Mouse (Mus musculus) liver, embryonic 14.5 days (tissue): Measurements from ENCODE around the gene Abo. TPM values are rescaled to one million over a fixed set of nuclear protein-coding genes. Genes with fewer than 3 reads are reported as not detected.
A peak's percentile ranks its signal among the peaks of the same experiment; 100 is the strongest.

Source experiments
- ATAC-seq: fragments of 200-750 bp; cut with Nextera tagmentation; 2 replicates; pipeline ENCODE4 v1.8.0; 2017; ENCODE audit warnings: moderate number of reproducible peaks, mild to moderate bottlenecking, moderate library complexity; ENCODE audit not compliant: insufficient read depth
- DNase-seq, 3 experiments: peaks; one replicate each; pipeline ENCODE4 v3.0.0-alpha.2; 2012 to 2013; ENCODE audit warnings: low read depth in 3 of 3, low spot score in 3 of 3
- H3K27ac ChIP-seq: fragments of 300-500 bp; sonication (generic); 2 replicates; pipeline ENCODE4 v1.5.1; 2014; ENCODE audit warnings: moderate library complexity, mild to moderate bottlenecking, control low read depth, inconsistent platforms
- H3K27me3 ChIP-seq: fragments of 300-500 bp; sonication (generic); 2 replicates; pipeline ENCODE4 v1.6.1; 2014; ENCODE audit warnings: mild to moderate bottlenecking, low read length, moderate library complexity; ENCODE audit not compliant: control insufficient read depth, insufficient read depth
- H3K36me3 ChIP-seq: fragments of 300-500 bp; sonication (generic); replicated peaks from 2 replicates; pipeline ENCODE4 v1.6.1; 2014; ENCODE audit warnings: low read depth; ENCODE audit not compliant: control insufficient read depth, insufficient read depth
- H3K4me1 ChIP-seq, 2 experiments: fragments of 200-500 bp in 1 of 2; fragments of 300-500 bp in 1 of 2; sonication (generic) in 1 of 2; replicated peaks; 2 replicates each; pipeline ENCODE4 v1.6.1; 2012 to 2014; ENCODE audit warnings: antibody characterized with exemption in 1 of 2, inconsistent platforms in 1 of 2, low read length in 1 of 2; ENCODE audit not compliant: control insufficient read depth in 2 of 2, insufficient read depth in 2 of 2
- H3K4me2 ChIP-seq: fragments of 300-500 bp; sonication (generic); 2 replicates; pipeline ENCODE4 v1.6.1; 2014; ENCODE audit warnings: low read depth, mild to moderate bottlenecking, control low read depth, moderate library complexity
- H3K4me3 ChIP-seq, 2 experiments: fragments of 200-500 bp in 1 of 2; fragments of 300-500 bp in 1 of 2; sonication (generic) in 1 of 2; 2 replicates each; pipeline ENCODE4 v1.5.1; 2012 to 2014; ENCODE audit warnings: low read depth in 2 of 2, low read length in 2 of 2, mild to moderate bottlenecking in 2 of 2, control low read depth in 1 of 2, inconsistent platforms in 1 of 2, moderate library complexity in 1 of 2; ENCODE audit not compliant: insufficient read depth in 1 of 2
- H3K9ac ChIP-seq: fragments of 300-500 bp; sonication (generic); replicated peaks from 2 replicates; pipeline ENCODE4 v1.6.1; 2014; ENCODE audit warnings: mild to moderate bottlenecking, control low read depth, moderate library complexity
- H3K9me3 ChIP-seq: fragments of 300-500 bp; sonication (generic); 2 replicates; pipeline ENCODE4 v1.6.1; 2016; ENCODE audit warnings: low read length, mixed read lengths; ENCODE audit not compliant: control insufficient read depth
- CTCF ChIP-seq: IDR thresholded peaks from 2 replicates; pipeline ENCODE4 v1.5.1; 2016; ENCODE audit warnings: antibody characterized with exemption, low read depth, control low read depth
- EP300 ChIP-seq: IDR thresholded peaks from 2 replicates; pipeline ENCODE4 v1.6.1; 2016; ENCODE audit warnings: antibody characterized with exemption, low read depth
- WGBS: fragments of 180-500 bp; shearing (Covaris S2); extraction: QIAGEN DNeasy Blood & Tissue Kit; methylation state at CpG from one replicate; pipeline ENCODE4 v1.1.7; 2014; ENCODE audit not compliant: insufficient replicate concordance; 5-methylcytosine and 5-hydroxymethylcytosine counted together
- polyA plus RNA-seq, 2 experiments: library from polyadenylated mRNA; depleted of rRNA in 1 of 2; stranded (reverse) in 1 of 2; unstranded in 1 of 2; fragments of >200 nt; fragmentation: Nextera tagmentation in 1 of 2; extraction: Ambion mirVana in 1 of 2; gene quantifications; 2 replicates each; pipeline versions ENCODE4 v1.2.1 to v1.2.3; 2012 to 2014

Gene Abo
- polyA plus RNA-seq, 2 experiments, result not detected

DNA sequence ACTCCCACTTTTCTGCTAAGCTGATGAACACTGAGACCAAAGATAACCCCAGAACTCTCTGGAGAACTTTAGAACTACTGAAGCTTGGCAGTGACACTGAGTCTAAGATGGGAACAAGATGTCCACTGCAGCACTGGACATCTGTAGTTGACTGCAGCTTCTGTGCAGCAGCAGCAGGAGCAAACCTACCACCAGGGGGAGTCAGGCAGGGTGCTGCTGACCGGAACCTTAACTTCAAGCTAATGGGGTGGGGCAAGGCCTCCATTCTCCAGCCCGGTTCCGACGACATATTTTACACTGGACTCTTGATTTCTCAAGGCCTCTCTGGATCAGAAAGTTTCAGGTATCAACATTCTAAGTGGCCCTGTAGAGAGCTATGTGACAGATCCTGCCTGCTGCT lies 42.3 kb upstream of the Abo start:
- Histone ChIP-seq H3K36me3 (peaks cover 33% of the 10 kb centered on the region), H3K9ac (no peak overlapping the region), H3K9me3 (no peaks in the 10 kb centered on the region), H3K4me3 (no peak overlapping the region), H3K4me1 (peaks cover 9 to 15% of the 10 kb centered on the region in 2 experiments), H3K27ac (no peak overlapping the region), H3K4me2 (no peak overlapping the region), H3K27me3 (no peaks in the 10 kb centered on the region)
- DNase-seq (no peak), ATAC-seq (no peak)
- WGBS, result 51% methylated on average over 4 of the region's 4 CpGs
- TF ChIP-seq CTCF, result peak; percentile 92
- TF ChIP-seq EP300, result no peak

DNA sequence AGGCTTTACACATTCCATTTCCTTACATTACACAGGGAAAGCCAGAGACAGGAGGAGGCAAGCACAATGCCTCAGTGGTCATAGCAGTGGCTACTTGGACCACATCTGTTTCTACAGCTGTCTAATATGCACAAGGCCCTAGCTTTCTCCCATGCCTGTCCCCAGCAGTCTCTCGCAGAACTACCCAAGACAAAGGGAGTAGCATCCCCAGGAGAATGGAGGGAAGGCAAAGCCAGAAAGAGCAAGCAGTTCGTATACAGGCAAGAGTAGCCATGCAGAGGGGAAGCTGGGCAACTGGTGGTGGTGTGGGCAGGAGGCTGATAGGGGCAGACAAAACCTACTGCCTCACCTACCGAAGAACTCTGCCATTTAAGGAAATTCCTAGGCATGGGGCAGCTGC lies 41.7 kb upstream of the Abo start:
- H3K36me3 ChIP-seq, result peaks cover 26% of the 10 kb centered on the region
- no peaks in the 10 kb centered on the region for H3K27me3 ChIP-seq
- H3K4me1 ChIP-seq, result peaks cover 8 to 20% of the 10 kb centered on the region in 2 experiments
- WGBS, result 78% methylated on average over 3 of the region's 3 CpGs
- no peak overlapping the region for H3K4me3 ChIP-seq
- DNase-seq (no peak), ATAC-seq (no peak)
- no peaks in the 10 kb centered on the region for H3K9me3 ChIP-seq
- H3K4me2 ChIP-seq, result no peak overlapping the region
- no peak for TF ChIP-seq EP300
- TF ChIP-seq CTCF, result no peak
- no peak overlapping the region for H3K9ac ChIP-seq
- no peak overlapping the region for H3K27ac ChIP-seq

DNA sequence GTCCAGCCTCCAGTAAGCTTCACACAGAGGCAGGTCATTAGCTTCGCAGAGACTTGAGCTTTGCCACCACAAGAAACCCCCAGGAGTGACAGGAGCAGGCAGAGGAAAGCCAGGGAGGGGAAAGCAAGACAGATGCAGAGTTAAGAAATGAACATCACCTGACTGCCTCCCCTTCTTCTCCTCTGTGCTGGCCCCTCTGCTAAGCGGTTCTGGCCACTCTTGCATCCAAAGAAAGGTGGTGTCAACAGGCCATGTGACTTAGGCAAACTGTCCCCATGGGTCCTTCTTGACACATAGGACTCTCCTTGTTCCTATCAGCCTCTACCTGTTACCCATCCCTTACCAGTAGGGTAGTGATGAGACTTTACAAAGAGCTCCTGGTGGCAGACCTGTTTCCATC lies 41.2 kb upstream of the Abo start:
- H3K9me3 ChIP-seq, result no peaks in the 10 kb centered on the region
- TF ChIP-seq EP300 (no peak), CTCF (no peak)
- H3K36me3 ChIP-seq, result peaks cover 24% of the 10 kb centered on the region
- peaks cover 11 to 22% of the 10 kb centered on the region in 2 experiments for H3K4me1 ChIP-seq
- no peak overlapping the region for H3K9ac ChIP-seq
- ATAC-seq (no peak), DNase-seq (no peak)
- H3K27me3 ChIP-seq, result no peaks in the 10 kb centered on the region
- H3K4me2 ChIP-seq, result no peak overlapping the region
- 61% methylated on average over 2 of the region's 2 CpGs for WGBS
- no peak overlapping the region for H3K4me3 ChIP-seq
- no peak overlapping the region for H3K27ac ChIP-seq

DNA sequence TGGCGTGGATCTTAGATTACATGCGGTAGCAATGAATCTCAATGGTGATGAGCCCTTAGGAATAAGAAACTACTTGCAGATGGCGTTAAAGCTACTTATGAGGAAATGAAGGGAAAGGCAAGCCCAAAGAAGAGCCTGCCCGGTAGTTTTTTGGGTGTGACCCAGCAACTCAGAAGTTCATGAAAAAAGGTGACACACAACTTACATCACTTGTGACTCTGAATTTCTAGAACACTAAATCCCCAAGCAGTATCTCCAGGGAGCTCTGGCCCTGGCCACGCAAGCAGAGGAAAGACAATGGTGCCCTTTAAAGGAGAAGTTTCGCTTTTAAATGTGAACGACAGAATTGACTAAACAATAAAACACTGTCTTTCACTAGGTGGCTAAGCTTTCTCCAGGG lies 38.5 kb upstream of the Abo start:
- H3K36me3 ChIP-seq, result peaks cover 39% of the 10 kb centered on the region
- 16% methylated on average over 7 of the region's 7 CpGs for WGBS

DNA sequence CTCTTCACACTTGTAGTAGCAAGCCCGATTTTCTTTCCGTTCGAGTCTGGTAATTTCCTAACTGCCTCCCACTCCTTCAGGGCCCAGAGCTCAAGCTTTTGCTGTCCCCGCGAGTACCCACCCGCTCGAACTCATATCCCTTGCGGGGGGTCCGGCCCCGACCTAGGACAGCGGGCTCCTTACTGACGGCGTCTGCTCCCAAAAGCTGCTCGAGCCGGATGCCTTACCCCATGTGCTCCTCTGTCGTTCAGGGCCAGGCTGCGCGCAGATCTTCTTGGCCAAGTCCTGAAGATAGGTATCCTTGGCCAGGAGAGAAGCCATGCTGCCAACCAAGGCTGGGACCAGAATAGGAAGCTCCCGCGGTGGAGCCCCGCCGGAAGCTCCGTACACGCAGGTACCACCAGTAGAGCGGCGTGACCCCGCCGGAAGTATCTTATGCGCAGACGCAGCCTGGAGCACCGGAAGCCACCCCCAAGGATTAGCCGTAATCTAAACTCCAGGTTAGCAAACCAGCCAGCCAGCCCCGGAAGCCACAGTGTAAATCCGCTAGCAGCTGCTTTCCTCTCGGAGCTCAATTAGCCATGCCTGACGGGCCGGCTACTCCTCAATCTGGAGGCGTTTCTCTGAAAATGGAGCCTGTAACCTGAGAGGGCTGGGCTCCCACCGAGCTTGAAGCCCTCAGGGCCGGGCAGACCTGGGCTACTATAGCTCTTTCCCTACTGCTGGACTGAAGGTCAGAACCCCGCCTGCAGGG lies 37.9 kb upstream of the Abo start, which contains the start of gene Surf6:
Surf6 (minus strand) TSS at position 413 of the 754 bp plus-strand sequence.
- H3K9ac ChIP-seq, result peak within 1 kb of the TSS; percentile 74
- peak; percentile 12; the same call in 1 of the 2 replicates for TF ChIP-seq CTCF
- TF ChIP-seq EP300, result 0 out of 2 replicates have a peak, but pooled peaks have one; percentile 21
- ATAC-seq (peak; percentile 93), DNase-seq (peak; percentile 90 to 91 (median 91))
- peak within 1 kb of the TSS; percentile 89 for H3K4me2 ChIP-seq
- WGBS, result under 1% methylated on average over 41 of the region's 41 CpGs
- peaks cover 38% of the 10 kb centered on the region for H3K36me3 ChIP-seq
- H3K4me3 ChIP-seq, result peak within 1 kb of the TSS; percentile 85 to 91
- H3K27me3 ChIP-seq, result no peaks in the 10 kb centered on the region
- H3K27ac ChIP-seq, result peak within 1 kb of the TSS; percentile 85
- no peaks in the 10 kb centered on the region for H3K9me3 ChIP-seq
- H3K4me1 ChIP-seq, result peaks cover 4 to 15% of the 10 kb centered on the region in 2 experiments

More for the DNA sequence above, 38.5 kb upstream of the Abo start:
- Histone ChIP-seq H3K27ac (peak overlapping the region; percentile 85), H3K4me1 (peaks cover 4 to 15% of the 10 kb centered on the region in 2 experiments), H3K4me2 (peak overlapping the region; percentile 89), H3K4me3 (peak overlapping the region; percentile 85 to 91), H3K27me3 (no peaks in the 10 kb centered on the region), H3K9me3 (no peaks in the 10 kb centered on the region), H3K9ac (peak overlapping the region; percentile 74)
- TF ChIP-seq CTCF (no peak), EP300 (no peak)
- ATAC-seq, result peak; percentile 2; the same call in 1 of the 2 replicates
- no peak for DNase-seq
